Mouse (Mus musculus): ENCODE measurements at regions not wholly inside any gene's neighbourhood (a gene's known extent, or its start where the extent isn't known, plus 50 kb on each side); places are given as distances from the start of the nearest gene placed in this dataset.

GRCm38 (mm10) chr2:106461490-106461889 is 231.6 kb upstream of the Mpped2 start:
- DNase-seq (ENCODE audit: low read depth, low spot score) = no peak
- H3K4me3 ChIP-seq (ENCODE audit: control insufficient read depth in 1 of 2, insufficient read depth in 1 of 2, low read depth in 2 of 2, low read length in 2 of 2) = no peak overlapping the region
- no peak overlapping the region for H3K27ac ChIP-seq (ENCODE audit: control insufficient read depth, low read depth, low read length)
- no peaks in the 10 kb centered on the region for H3K9me3 ChIP-seq (replicated peaks; ENCODE audit: insufficient read depth, low read length)
- H3K36me3 ChIP-seq (ENCODE audit: control insufficient read depth in 1 of 2, insufficient read depth in 2 of 2, low read length in 2 of 2) = no peaks in the 10 kb centered on the region
- no peak for TF ChIP-seq ELF1 (IDR thresholded peaks at IDR 0.05; ENCODE audit: low read depth, low read length)
- no peak for TF ChIP-seq CHD1 (IDR thresholded peaks at IDR 0.05; ENCODE audit: low read depth, low read length)
- no peak for TF ChIP-seq RCOR1 (IDR thresholded peaks at IDR 0.05; ENCODE audit: low read depth, low read length)
- TF ChIP-seq E2F4 (IDR thresholded peaks at IDR 0.05; ENCODE audit: borderline replicate concordance, low read depth, low read length) = no peak
- no peak for TF ChIP-seq MXI1 (IDR thresholded peaks at IDR 0.05; ENCODE audit: low read depth, low read length)
- TF ChIP-seq CHD2 (IDR thresholded peaks at IDR 0.05; ENCODE audit: low read length) = no peak
- no peak overlapping the region for H3K9ac ChIP-seq (ENCODE audit: control insufficient read depth, low read depth, low read length, poor library complexity, severe bottlenecking)
- no peaks in the 10 kb centered on the region for H3K79me2 ChIP-seq (ENCODE audit: control insufficient read depth, insufficient read depth, low read length, poor library complexity)
- H3K4me1 ChIP-seq (ENCODE audit: control insufficient read depth in 1 of 2, insufficient read depth in 2 of 2, low read length in 2 of 2) = no peaks in the 10 kb centered on the region
- no peaks in the 10 kb centered on the region for H3K27me3 ChIP-seq (ENCODE audit: control insufficient read depth in 1 of 2, insufficient read depth in 2 of 2, low read length in 2 of 2)

GRCm38 (mm10) chr2:106461973-106462637 is 231.0 kb upstream of the Mpped2 start:
- H3K36me3 ChIP-seq (ENCODE audit: control insufficient read depth in 1 of 2, insufficient read depth in 2 of 2, low read length in 2 of 2) = no peaks in the 10 kb centered on the region
- no peak for DNase-seq (ENCODE audit: low read depth, low spot score)
- no peaks in the 10 kb centered on the region for H3K79me2 ChIP-seq (ENCODE audit: control insufficient read depth, insufficient read depth, low read length, poor library complexity)
- H3K4me1 ChIP-seq (ENCODE audit: control insufficient read depth in 1 of 2, insufficient read depth in 2 of 2, low read length in 2 of 2) = no peaks in the 10 kb centered on the region
- TF ChIP-seq BHLHE40 (IDR thresholded peaks at IDR 0.05; ENCODE audit: borderline replicate concordance, low read depth, low read length) = no peak
- TF ChIP-seq MAFK (IDR thresholded peaks at IDR 0.05; ENCODE audit: borderline replicate concordance, low read depth, low read length) = no peak
- no peak for TF ChIP-seq RAD21 (IDR thresholded peaks at IDR 0.05; ENCODE audit: low read depth, low read length)
- no peak for TF ChIP-seq MYC (IDR thresholded peaks at IDR 0.05; ENCODE audit: low read depth, low read length)
- no peak for TF ChIP-seq CTCF (IDR thresholded peaks at IDR 0.05 in 2 of 3, conservative IDR thresholded peaks at IDR 0.05 in 1 of 3; ENCODE audit: control insufficient read depth in 1 of 3, insufficient read depth in 1 of 3, low read depth in 2 of 3, low read length in 3 of 3, poor library complexity in 1 of 3, severe bottlenecking in 1 of 3)
- TF ChIP-seq NRF1 (IDR thresholded peaks at IDR 0.05; ENCODE audit: insufficient read depth, low read depth, low read length, poor library complexity, severe bottlenecking) = no peak
- no peak for TF ChIP-seq SIN3A (IDR thresholded peaks at IDR 0.05; ENCODE audit: low read length)
- no peak overlapping the region for H3K27ac ChIP-seq (ENCODE audit: control insufficient read depth, low read depth, low read length)
- H3K27me3 ChIP-seq (ENCODE audit: control insufficient read depth in 1 of 2, insufficient read depth in 2 of 2, low read length in 2 of 2) = no peaks in the 10 kb centered on the region
- no peak overlapping the region for H3K9ac ChIP-seq (ENCODE audit: control insufficient read depth, low read depth, low read length, poor library complexity, severe bottlenecking)
- H3K4me3 ChIP-seq (ENCODE audit: control insufficient read depth in 1 of 2, insufficient read depth in 1 of 2, low read depth in 2 of 2, low read length in 2 of 2) = no peak overlapping the region
- H3K9me3 ChIP-seq (replicated peaks; ENCODE audit: insufficient read depth, low read length) = no peaks in the 10 kb centered on the region

GRCm38 (mm10) chr2:106465055-106465454 is 228.0 kb upstream of the Mpped2 start:
- Histone ChIP-seq H3K9me3 (replicated peaks; ENCODE audit: insufficient read depth, low read length) (no peaks in the 10 kb centered on the region), H3K4me3 (ENCODE audit: control insufficient read depth in 1 of 2, insufficient read depth in 1 of 2, low read depth in 2 of 2, low read length in 2 of 2) (no peak overlapping the region), H3K36me3 (ENCODE audit: control insufficient read depth in 1 of 2, insufficient read depth in 2 of 2, low read length in 2 of 2) (no peaks in the 10 kb centered on the region), H3K27ac (ENCODE audit: control insufficient read depth, low read depth, low read length) (no peak overlapping the region), H3K27me3 (ENCODE audit: control insufficient read depth in 1 of 2, insufficient read depth in 2 of 2, low read length in 2 of 2) (no peaks in the 10 kb centered on the region), H3K9ac (ENCODE audit: control insufficient read depth, low read depth, low read length, poor library complexity, severe bottlenecking) (no peak overlapping the region), H3K4me1 (ENCODE audit: control insufficient read depth in 1 of 2, insufficient read depth in 2 of 2, low read length in 2 of 2) (no peaks in the 10 kb centered on the region), H3K79me2 (ENCODE audit: control insufficient read depth, insufficient read depth, low read length, poor library complexity) (no peaks in the 10 kb centered on the region)
- TF ChIP-seq NELFE (IDR thresholded peaks at IDR 0.05; ENCODE audit: low read depth, low read length) = no peak
- no peak for TF ChIP-seq ZC3H11A (IDR thresholded peaks at IDR 0.05; ENCODE audit: low read depth, low read length)
- no peak for TF ChIP-seq MAX (IDR thresholded peaks at IDR 0.05; ENCODE audit: low read length)
- TF ChIP-seq EP300 (IDR thresholded peaks at IDR 0.05; ENCODE audit: low read depth in 1 of 2, low read length in 2 of 2) = no peak
- TF ChIP-seq TCF12 (IDR thresholded peaks at IDR 0.05; ENCODE audit: low read depth, low read length) = no peak
- TF ChIP-seq POLR2AphosphoS5 (IDR thresholded peaks at IDR 0.05; ENCODE audit: borderline replicate concordance, low read depth, low read length) = no peak
- no peak for TF ChIP-seq ZKSCAN1 (IDR thresholded peaks at IDR 0.05; ENCODE audit: low read depth, low read length)
- TF ChIP-seq SIN3A (IDR thresholded peaks at IDR 0.05; ENCODE audit: low read length) = no peak
- no peak for TF ChIP-seq GABPA (IDR thresholded peaks at IDR 0.05; ENCODE audit: low read depth, low read length)
- no peak for TF ChIP-seq RAD21 (IDR thresholded peaks at IDR 0.05; ENCODE audit: low read depth, low read length)
- no peak for TF ChIP-seq CHD2 (IDR thresholded peaks at IDR 0.05; ENCODE audit: low read length)
- no peak for TF ChIP-seq MYC (IDR thresholded peaks at IDR 0.05; ENCODE audit: low read depth, low read length)
- TF ChIP-seq JUND (IDR thresholded peaks at IDR 0.05; ENCODE audit: low read depth, low read length) = no peak
- no peak for DNase-seq (ENCODE audit: low read depth, low spot score)
